Mouse (Mus musculus) 3T3-L1 (cell line): Measurements from ENCODE around the gene Fam83b.
A peak's percentile ranks its signal among the peaks of the same experiment; 100 is the strongest.

ENCODE experiments used
- DNase-seq: peaks from one replicate; pipeline ENCODE4 v3.0.0-alpha.2; 2015; ENCODE audit warnings: low read depth, low spot score

Gene Fam83b

DNA sequence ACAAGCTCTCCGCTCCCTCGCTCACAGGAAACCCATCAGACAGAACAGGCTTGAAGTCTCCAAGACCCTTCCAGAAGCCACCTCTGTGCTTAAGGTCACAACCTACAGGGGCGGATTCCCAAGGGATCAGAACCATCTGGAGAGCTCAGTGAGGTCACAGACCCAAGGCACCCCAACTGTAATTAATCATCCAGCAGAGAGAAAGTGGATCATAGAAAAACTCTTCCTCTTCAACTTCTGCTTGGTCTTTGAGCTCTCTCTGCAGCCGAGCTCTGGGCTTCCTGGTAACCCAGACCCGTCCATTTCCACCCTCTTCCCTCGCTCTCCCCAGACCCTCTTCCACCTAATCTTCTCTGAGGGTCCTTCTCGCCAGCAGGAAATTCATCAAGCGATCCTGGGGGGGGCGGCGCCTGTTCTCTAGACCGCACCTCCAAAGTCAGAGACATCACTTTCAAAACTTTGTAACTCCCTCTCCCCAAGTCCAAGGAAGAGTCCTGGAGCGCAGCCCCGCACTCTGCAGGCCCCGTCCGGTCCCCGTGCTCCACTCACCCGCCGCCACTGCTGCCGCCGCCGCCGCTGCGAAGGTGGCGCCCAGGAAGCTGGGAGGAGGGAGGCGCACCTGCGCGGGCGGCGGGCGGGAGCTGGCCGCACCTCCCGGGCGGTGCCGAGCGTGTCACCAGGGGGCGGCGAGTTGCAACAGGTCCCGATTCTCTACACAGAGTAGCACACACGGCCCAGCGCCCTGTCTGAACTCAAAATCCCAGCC is at the start of gene Fam83b:
Gene Fam83b, minus strand, starts transcription at position 602 of the 766 bp plus-strand sequence.
- no peak for DNase-seq

DNA sequence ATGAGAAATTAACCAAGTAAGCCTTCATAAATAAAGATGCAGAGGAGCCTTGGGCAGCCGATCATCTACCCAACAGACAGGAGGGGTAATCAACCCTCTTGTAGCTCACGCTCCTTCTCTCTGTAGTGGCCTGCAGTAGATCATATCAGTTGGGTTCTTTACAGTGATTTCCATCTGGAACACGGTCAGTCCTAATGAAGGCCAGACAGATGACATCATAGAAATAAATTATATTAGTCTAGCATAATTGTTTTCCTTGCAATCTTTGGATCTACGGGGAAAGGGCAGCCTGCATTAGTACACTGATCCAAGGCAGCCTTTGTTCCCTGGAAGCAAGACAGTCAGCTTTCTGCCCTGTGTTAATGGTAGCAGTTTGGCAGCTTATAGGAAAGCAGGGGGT is 47.2 kb upstream of the Fam83b start:
- DNase-seq = no peak

DNA sequence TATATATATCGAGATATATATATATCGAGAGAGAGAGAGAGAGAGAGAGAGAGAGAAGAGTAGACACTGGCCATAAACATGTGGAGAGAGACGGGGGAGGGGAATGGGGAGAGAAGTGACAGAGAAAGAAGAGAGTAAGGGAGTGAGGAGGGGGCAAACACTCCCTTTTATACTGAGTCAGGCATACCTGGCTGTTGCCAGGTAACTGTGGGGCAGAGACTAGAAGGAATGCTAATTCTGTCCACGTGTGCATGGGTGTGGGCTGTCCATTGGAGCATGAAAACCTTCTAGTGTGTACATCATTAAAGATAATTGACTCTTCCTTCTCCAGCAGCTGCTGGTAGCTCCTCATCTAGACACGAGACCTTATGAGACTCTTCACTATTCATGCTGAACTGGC is 36.8 kb upstream of the Fam83b start:
- no peak for DNase-seq

DNA sequence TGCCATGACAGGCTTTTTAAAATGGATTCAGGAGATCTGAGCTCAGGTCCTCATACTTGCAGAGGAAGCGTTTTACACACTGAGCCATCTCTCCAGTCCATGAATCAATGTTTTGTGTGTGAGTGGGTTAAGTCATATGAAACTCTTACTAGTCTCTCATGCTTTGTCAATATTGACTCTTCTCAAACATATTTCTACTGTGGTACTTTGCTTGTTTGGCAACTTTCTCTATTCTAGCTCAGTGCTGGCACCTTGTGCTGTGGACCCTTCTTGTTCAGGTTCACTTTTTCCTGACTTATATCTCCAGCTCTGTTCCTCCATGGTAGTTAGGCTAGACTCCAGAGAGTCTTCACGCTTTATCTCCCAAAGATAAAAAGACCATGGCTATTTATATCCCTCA is 36.0 kb upstream of the Fam83b start:
- DNase-seq = no peak

DNA sequence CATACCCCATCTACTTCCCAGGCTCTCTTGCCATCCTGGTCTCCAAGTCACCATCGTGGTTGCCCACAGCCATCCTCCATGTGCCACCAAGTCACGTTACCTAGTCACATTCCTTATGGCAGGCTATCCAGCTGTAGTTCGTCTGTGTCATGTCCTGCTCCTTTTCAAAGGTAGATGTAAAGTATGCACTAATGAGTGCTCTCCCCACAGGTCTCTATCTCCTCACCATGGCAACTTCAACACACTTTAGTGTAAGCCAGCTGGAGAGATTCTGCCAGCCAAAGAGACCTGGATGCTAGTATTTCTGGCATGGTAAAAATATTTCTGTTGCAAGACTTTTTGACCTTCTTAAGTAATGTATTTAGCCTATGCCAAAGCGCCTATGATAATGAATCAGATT is 30.5 kb upstream of the Fam83b start:
- no peak for DNase-seq

DNA sequence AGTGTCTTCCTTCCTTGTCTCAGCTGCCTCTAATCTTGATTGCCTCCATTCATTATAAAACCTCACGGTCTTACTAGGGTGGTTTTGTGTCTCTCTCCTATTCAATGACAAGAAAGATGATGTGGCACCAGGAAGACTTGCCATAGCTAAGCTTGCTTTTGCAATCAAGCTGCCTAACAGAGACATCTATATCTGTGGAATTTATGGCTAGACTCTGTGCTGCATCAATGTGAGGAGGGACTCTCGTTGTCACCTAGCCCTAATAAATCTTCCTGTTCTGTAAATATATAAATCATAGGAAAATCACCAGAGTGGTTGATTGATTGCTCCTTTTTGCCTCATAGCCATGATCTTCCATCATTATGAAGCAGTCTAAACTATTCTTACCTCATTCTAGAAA is 26.9 kb upstream of the Fam83b start:
- DNase-seq = no peak

DNA sequence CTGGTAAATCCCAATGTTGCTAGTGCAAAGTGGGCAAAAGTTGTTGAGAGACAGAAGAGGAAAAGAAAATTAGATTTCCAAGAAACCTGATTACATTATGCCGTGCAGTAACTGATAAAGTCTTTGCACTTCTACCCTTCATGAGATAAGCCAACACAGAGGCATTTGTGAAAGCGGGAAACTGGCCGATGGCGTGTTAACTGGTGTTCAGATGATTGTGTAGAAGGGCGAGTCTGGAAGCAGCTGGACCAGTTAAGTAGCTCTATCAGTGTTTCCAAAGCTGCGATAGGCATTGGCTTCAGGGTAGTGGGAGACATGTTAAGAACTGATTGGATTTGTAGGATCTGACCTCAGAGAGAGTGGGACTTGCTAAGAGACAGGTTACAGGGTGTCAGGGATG is 17.0 kb upstream of the Fam83b start:
- DNase-seq = no peak

DNA sequence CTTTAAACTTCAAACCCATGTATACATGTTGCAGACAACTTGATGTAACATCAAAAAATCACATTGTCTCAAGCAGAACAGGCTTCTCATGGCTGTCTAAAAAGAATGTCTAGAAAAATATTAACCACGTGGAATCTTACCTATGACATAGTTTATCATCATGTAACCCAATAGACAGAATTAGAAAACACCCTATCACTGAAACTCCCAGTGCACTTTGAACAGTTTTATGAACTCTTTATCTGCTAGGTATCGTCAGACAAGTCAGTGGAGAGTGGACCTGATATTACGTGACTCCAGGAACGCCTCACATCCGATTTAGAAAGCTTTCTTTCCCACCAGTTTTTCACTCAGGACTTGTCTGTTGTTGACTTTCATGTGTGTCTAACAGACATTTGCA is 15.1 kb upstream of the Fam83b start:
- DNase-seq = no peak

DNA sequence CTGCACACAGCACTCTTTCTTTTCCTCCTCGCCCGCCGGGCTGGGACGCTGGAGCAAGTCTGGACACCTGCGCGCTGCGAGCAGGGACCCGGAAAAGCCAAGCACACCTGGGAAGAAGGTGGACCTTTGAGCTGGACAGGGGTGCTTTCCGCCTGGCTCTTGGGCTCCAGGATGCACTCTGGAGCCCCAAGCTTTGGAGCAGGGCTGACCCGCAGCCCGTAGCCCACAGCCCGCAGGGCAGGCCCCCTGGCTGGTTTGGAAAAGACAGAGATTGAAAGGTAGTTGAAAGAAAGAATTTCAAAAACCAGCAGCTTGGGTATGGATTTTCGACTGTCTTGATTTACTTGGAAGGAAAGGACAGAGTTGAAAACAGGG is 352 bp upstream of the Fam83b start:
- no peak for DNase-seq

DNA sequence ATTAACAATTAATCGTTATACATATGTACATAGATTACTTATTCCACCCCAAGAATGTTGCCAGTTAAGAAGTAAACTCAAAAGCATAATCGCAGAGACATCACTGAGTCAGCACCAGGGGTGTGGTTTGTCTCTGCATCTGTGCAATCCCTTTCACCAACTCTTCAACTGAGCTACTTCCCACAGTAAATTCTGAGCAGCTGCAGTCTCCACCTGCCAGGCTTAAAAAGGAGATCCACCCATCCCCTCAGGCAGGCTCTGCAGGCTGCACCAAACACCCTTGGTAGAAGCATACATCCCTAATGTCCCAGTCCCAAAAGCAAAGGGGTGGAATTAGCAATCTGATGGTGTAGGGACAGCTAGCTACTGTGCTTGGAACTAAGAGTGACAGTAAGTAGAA is 1.3 kb downstream of the Fam83b start:
- DNase-seq = no peak

DNA sequence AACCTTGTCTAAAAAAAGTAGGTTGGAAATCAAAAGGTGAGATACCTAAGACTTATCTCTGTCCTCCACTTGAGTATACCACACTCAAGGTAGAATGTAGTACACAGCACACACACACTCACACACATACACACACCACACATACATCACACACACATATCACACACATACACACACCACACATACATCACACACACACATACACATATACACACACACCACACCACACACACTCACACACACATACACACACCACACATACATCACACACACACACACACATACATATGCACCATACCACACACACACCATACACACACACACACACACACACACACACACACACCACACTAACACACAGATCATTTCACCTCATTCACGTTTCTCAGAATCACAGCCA is 2.8 kb downstream of the Fam83b start:
- no peak for DNase-seq

DNA sequence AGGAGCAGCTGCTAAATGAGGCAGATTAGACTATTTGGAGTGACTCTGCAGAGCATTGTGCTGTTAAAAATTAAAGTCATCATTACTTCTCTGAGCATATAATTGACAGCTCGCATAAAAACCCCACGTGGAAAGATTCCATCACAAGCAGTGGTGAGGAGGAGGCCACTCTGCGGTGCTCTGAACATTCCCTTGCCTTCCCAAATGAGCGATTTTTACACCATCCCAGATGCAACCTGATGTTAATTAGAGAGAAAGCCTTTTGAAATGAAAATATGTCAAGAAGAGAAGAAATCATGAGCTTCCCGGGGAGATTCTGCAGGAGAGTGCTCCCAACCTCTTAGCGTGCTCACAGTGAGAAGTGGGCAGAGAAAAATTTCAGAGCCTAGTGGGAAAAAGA is 4.1 kb downstream of the Fam83b start:
- DNase-seq = no peak

DNA sequence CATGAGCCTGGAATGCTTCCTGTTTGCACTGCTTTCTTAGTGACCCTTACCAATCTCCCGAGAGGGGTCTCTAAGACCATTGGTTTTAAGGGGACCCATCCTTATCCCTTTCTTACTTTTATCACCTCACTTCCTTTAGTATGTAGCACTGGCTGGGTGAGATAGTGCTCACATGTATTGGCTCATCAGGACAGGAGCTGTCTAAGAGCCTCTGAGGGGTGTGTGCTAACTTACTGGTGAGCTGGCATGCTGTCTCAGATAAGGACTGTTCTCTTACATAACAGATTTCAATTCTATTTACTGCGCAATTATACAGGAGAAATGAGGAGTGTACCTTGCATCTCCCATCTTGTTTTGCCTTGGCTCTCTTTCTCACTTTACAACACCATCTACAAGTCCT is 7.7 kb downstream of the Fam83b start:
- no peak for DNase-seq

DNA sequence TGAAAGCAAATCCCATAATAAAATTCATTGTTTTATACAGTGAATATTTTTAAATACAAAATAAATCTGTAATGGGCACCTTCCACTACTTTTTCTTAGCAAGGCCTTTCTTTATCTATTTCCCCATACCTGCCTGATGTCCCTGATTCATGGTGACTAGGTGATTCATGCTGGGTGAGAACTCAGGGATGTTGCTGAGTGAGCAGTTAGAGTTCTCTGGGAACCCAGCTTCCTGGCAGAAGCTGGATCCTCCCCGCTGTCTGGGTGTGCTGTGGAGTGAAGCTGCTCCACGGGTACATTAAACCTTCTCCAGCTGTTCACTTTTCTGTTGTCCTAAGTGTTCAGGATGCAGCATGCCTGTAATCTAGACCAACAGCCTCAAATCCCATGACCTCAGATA is 13.2 kb downstream of the Fam83b start:
- no peak for DNase-seq

DNA sequence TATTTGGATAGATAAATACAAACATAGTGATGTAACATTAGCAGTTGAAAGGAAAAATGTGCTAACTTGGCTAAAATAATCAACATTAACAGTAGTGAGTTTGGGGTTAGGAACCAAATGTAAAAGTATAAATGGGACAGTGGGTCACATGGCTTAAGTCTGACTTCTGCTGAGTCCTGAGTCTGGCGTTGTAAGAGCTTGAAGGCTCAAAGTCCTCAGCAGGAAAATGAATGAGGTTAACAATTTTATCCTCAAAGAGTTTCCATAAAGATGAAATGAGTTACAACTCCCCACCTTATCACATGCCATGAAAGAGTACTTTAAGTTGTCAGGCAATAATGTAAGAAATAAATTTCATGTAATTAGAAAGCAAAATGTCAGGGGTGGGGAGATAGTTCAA is 13.8 kb downstream of the Fam83b start:
- DNase-seq = no peak

DNA sequence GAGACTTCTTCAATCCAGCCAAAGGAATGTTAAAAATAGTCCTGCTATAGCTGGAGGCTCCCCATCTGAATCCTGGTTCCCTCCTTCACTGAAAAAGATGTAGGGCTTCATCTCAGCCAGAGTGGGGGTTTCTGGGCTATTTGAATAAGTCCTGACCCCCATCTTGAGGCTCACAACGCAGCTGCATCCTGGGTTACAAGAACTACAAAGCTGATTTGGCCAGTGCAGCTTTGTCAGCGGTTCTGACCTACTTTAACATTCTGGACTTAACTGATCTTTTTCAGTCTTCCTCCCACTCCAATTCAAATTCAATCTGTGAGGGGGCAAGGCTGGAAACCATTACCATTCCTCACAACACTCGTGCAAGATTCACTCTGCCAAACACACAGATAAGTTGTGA is 20.2 kb downstream of the Fam83b start:
- DNase-seq = no peak

DNA sequence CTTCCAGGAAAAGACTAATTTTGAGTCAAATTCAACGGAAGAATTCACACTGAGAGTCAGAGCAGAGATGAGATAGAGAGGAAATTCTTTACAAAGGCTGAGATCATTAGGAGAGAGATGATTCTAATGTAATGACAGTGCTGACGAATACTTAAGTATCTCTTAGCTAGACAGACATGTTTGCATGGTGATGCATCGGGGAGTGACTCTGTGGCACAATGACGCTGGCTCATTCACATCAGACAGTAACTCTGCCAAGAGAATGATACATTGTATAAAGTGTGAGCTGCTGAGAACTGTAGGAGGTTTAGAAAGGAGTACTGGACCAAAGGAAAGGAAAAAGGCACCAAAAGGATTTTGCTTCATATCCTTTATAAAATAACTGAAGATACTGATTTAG is 26.2 kb downstream of the Fam83b start:
- DNase-seq = peak; percentile 50

DNA sequence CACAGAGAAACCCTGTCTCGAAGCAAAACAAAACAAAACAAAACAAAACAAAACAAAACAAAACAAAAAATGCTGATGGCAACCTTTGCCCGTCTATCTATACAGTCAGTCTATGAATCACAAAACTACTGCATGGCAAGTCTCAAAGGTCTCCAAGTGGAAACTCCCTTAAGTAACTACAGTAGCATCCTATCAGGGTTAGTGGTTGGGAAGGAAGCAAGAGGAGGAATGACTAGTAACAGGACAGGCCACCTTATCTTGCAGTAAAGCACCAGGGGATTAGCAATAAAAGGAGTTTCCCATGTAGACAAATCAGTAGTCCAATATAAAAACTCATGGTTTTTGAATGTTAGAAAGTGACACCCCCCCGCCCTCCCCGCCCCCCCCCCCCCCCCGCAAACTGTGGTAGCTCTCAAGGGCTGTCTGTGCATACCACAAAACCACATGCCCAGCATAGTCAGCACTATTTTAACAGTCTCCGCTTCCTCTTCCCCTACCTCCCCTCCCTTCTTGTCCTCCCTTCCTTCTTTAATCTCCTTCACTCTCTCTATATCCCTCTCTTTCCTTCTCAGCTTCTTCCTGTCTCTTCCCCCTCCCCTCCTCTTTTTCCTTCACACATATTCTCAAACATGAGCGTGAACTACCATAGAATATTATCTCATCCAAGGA is 26.8 kb downstream of the Fam83b start:
- DNase-seq = peak; percentile 9

DNA sequence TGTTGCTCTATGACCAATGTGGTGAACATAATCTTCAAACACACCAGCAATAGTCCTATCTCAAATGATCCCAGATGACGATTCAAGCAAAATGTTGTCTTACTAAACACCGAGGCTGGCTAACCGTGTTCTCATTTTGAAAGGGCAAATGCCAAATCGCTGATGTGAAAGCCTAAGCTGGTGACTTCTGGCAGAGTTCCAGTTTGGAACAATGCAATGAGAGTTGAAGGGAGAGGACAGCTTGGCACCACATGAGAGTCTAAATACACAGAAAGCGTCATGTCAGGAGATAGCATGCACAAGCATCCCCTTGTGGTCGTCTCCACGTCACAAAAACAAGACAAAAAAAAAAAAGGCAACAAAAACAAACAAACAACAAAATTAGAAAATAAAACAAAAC is 27.6 kb downstream of the Fam83b start:
- DNase-seq = no peak

DNA sequence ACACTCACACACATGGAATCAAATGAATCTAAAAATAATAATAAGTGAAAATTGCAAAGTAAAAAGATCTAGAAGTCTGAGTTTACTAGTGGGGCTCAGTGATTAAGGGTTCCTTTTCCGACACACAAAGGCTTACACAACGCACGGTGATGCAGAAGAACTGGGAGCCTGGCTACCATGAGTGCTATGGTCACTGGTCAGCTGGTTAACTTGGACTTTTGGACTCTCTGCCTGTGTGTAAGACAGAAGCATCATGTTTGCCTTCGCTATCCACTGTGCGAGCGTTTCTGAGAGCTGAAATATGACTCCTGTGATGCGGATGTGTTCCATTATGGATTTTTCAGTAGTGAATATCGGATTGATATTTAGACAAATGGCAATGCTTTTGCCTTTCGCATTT is 30.9 kb downstream of the Fam83b start:
- no peak for DNase-seq

DNA sequence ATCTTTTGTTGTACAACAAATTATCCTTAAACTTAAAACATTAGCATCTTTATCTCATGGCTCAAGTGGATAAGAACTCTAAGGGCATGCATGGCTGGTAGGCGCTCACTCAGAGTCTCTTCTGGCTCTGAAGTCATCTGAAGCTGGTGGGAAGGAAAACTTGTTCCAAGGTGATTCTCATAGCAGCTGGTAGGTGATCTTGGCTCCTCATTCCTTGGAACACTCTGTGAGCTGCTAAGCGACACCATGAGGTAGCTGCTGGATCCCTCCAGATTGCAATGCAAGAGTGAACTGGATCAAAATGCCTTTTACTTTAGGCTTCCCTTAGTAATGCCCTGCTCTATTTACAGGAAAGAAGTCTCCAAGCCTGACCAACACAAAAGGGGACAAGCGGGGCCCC is 34.5 kb downstream of the Fam83b start:
- no peak for DNase-seq

DNA sequence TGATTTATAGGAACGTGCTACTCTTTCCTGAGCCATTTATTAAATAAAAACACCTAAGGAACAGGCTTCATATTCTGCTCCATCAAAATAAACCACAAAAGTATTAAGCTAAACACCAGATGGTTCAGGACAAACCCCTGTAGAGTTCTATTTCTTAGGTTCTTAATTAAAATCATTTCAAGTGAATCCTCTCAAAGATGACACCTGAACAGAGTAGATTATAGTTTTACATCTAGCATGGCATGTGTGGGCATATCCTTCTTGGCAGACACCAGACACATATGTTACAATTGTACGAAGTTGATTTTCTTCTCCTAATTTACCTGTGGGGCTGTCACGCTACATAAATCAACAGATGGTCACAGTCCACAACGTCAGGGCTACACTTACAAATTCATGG is 35.5 kb downstream of the Fam83b start:
- DNase-seq = no peak

DNA sequence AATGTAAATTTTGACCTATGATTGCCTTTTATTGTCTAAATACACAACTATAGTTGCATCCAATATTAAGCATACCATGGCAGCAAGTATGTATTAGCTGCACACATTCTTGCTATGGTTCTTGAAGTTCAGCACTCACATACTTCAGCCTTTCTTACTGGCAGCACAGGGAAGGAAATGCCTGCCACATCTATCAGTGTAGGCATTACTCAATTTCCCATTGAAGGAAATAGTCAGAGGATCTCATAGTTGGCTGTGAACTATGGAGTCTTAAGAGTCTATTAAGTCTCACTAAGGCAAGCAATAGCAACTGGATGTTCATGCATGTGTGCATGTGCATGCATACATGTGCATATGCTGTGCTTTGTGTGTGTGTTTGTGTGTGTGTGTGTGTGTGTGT is 41.3 kb downstream of the Fam83b start:
- DNase-seq = no peak

DNA sequence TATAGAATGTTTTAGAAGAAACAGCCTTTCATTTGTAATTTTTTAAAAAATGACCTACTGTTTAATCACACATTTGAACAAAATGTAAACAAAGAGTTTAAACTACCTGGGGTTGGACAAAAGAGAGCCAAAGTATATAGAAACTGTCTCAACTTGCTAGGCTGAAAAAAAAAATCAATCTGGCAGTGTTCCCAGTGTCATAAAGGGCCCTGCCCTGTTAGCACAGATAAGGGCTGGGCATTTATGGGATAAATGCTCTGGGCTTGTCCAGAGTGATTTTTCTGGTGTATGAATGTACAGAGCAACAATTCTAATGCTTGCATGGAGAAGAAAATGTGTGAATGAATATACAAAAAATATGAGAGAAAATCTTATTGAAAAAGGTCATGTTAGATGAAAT is 43.8 kb downstream of the Fam83b start:
- DNase-seq = peak; percentile 5
